Mouse (Mus musculus) cerebellum, adult 2 months (tissue): ENCODE data around the gene Acsf3.

ENCODE experiments used
- CTCF ChIP-seq: fragments of 200-500 bp; IDR thresholded peaks from 2 replicates; pipeline ENCODE4 v1.5.1; 2011; ENCODE audit warnings: low read depth, mild to moderate bottlenecking, control low read depth, low read length, moderate library complexity, borderline replicate concordance; ENCODE audit not compliant: insufficient read depth
- POLR2A ChIP-seq: fragments of 200-500 bp; IDR thresholded peaks from 2 replicates; pipeline ENCODE4 v1.6.1; 2011; ENCODE audit warnings: low read length, control low read depth, borderline replicate concordance; ENCODE audit not compliant: insufficient read depth

DNA sequence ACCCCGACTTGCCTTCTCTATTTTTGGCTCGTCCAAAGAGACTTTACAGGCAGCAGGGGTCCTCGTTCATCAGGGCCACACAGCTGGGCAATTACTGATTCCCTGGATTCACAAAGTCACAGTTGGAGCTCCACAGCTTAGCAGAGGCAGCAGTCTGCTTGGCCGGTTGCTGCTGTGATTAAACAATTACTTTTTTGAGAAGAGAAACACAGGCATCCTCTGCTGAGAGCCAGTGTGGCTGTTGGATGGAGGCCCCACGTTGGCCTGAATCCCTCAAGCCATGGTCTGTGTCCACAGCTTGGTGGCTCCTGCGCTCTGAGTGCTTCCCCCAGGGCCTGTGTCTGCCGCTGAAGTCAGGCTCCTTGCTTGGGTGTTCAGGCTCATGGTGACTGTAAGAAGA is 39.3 kb downstream of the Acsf3 start:
- TF ChIP-seq CTCF (no peak), POLR2A (no peak)
